Mouse (Mus musculus): ENCODE results near the gene Clpsl2. TPM values are rescaled to one million over a fixed set of nuclear protein-coding genes. Genes with fewer than 3 reads are reported as not detected.
A peak's percentile ranks its signal among the peaks of the same experiment; 100 is the strongest.

Clpsl2 gene
- polyA plus RNA-seq, 1 experiment = not detected

DNA sequence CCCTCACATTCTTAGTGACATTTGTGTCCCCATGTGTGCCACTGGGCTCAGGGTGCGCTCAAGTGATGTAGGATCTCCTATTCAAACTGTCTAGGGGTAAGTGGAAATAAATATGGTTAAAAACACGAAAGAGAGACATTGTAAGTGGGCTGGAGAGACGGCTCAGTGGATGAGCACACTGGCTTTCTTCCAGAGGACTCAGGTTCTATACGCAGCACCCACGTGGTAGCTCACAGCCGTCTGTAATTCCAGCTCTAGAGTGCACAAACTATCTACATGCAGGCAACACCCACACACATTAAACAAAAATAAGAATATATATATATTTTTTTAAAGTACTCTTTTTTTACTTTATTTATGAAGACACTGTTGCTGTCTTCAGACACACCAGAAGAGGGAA lies 23.7 kb downstream of the Clpsl2 start:
- H3K27me3 ChIP-seq (replicated peaks) = peaks cover 38% of the 10 kb centered on the region
- TF ChIP-seq GATA1 (IDR thresholded peaks at IDR 0.05; ENCODE audit: borderline replicate concordance, low read length) = no peak
- no peaks in the 10 kb centered on the region for H3K9me3 ChIP-seq
- peaks cover 10% of the 10 kb centered on the region for H3K4me1 ChIP-seq
- no peak overlapping the region for H3K4me3 ChIP-seq (replicated peaks)
- H3K36me3 ChIP-seq (replicated peaks; ENCODE audit: low read length) = no peaks in the 10 kb centered on the region

DNA sequence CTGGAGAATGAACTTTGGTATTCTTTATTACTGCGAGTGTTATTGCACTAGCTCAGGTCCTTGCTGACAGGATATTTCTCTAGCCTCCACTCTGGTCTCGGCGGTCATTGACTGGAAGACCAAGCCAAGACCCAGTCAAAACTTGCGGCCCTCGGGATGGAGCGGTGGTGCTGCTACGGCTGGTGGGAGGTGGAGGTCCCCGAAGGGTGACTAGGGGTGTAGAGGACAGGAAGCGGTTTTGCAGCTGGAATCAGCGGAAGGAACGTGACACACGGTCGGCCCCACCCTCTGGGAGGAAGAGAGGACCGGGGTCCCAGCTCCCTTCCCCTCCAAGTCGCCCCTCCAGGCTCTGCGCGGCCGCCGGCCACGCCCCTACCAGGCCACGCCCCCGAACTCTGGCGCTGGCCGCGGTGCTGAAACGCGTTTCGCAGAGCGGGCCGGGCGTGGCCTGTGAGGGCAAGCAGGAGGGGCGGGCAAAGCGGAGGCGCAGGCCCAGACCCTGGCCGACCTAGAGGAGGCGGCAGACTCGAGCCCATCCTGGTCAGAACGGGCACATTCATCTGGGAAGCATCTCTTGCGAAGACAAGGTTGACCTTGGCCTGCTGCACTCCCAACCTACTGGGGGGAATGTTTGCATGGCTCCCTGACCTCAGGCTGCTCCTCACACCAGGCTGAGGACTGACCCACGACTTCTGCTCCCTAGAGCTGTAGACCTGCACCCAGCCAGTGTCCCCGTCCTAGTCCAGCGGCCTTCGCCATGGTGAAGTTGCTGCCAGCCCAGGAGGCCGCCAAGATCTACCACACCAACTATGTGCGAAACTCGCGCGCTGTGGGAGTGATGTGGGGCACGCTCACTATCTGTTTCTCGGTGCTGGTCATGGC lies 26.3 kb downstream of the Clpsl2 start, which contains the start of gene Lhfpl5:
TSS of gene Lhfpl5 (plus strand) at position 398 of the 882 bp plus-strand sequence.
- H3K36me3 ChIP-seq (replicated peaks; ENCODE audit: low read length) = no peaks in the 10 kb centered on the region

DNA sequence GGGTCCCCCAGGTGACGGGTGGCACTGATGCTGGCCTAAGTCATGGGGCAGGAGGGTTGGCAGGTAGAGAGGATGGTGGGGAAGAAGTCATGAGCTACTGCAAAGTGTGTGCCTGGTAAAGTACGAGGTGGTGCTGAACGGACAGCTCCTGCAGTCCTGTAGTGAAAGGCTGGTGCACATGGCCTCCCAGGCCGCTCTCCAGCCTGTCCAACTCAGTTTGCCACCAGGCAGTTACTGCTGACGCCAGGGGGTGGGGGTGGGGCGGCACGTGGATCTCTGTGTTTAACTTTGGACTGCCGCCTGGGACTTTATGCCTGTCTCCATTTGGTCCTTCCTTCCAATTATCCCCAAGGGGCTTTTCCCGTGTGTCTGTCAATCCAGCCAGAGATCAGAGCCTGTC lies 31.2 kb downstream of the Clpsl2 start:
- Histone ChIP-seq H3K36me3 (replicated peaks; ENCODE audit: low read length) (no peaks in the 10 kb centered on the region), H3K4me3 (replicated peaks) (peak overlapping the region; percentile 21), H3K27me3 (replicated peaks) (peaks cover 30% of the 10 kb centered on the region), H3K4me1 (peaks cover 13% of the 10 kb centered on the region), H3K9me3 (no peaks in the 10 kb centered on the region)
- no peak for TF ChIP-seq FLI1 (IDR thresholded peaks at IDR 0.05; ENCODE audit: low read length)

More for the DNA sequence above, 26.3 kb downstream of the Clpsl2 start, which contains the start of gene Lhfpl5:
- peaks cover 10% of the 10 kb centered on the region for H3K4me1 ChIP-seq
- peaks cover 45% of the 10 kb centered on the region for H3K27me3 ChIP-seq (replicated peaks)
- peak within 1 kb of the TSS; percentile 62 for H3K4me3 ChIP-seq (replicated peaks)
- H3K9me3 ChIP-seq = no peaks in the 10 kb centered on the region
- TF ChIP-seq GATA1 (IDR thresholded peaks at IDR 0.05; ENCODE audit: borderline replicate concordance, low read length) = no peak
- TF ChIP-seq FLI1 (IDR thresholded peaks at IDR 0.05; ENCODE audit: low read length) = no peak

DNA sequence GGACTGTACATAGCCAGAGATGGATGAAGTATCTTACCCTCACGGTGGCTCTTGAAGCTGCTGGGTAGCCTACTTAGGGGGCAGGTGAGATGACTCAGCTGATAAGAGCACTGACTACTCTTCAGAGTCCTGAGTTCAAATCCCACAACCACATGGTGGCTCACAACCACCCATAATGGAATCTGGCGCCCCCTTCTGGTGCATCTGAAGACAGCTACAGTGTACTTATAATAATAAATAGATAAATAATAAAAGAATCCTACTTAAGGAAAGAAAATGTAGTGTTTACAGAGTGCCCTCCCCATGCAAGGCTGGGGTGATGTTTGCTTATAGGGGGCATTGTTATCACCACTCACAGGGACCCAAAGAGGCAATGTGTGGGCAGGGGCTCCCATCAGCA lies 31.8 kb downstream of the Clpsl2 start:
- Histone ChIP-seq H3K36me3 (replicated peaks; ENCODE audit: low read length) (no peaks in the 10 kb centered on the region), H3K4me3 (replicated peaks) (no peak overlapping the region), H3K4me1 (peaks cover 7% of the 10 kb centered on the region), H3K9me3 (no peaks in the 10 kb centered on the region), H3K27me3 (replicated peaks) (peaks cover 23% of the 10 kb centered on the region)
- TF ChIP-seq FLI1 (IDR thresholded peaks at IDR 0.05; ENCODE audit: low read length) (no peak), GATA1 (IDR thresholded peaks at IDR 0.05; ENCODE audit: borderline replicate concordance, low read length) (no peak)

DNA sequence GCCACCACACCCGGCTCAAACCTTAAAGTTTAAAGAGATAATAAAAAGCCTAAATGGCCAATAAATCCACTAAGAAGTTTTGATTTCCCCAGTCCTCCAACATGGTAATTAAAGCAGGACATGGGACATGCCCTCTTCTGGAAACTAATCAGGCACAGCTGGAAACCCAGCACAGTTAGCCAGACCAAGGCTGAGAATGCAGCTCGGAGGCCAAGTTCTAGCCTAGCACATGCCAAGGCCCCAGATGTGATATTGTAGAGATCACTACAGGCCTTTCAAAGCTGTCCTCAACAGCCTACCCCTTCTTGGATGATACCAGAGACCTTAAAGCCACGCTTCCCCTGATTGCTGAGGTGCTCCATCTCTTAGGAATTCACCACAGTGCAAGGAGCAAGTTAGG lies 37.3 kb downstream of the Clpsl2 start:
- Histone ChIP-seq H3K36me3 (replicated peaks; ENCODE audit: low read length) (peaks cover 44% of the 10 kb centered on the region), H3K27me3 (replicated peaks) (peaks cover 2% of the 10 kb centered on the region)
- TF ChIP-seq GATA1 (IDR thresholded peaks at IDR 0.05; ENCODE audit: borderline replicate concordance, low read length) (no peak), FLI1 (IDR thresholded peaks at IDR 0.05; ENCODE audit: low read length) (no peak)

DNA sequence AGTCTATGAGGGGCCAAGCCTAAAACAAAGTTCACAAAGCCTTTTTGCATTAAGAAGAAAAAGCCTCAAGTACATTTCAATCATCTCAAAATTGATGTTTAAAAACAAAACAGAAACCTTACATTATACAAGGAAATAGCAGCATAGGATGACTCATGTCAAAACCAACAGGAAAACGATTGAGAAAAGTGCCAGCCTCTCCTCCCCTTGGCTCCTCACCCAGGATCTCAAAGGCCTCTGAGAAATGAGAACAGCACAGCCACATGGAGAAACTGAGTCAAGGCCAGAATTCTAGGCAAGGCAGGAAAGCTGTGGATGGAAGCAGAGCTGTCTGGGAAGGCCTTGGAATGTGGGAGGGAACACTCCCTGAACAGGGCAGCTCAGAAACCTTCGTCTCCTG lies 39.4 kb downstream of the Clpsl2 start:
- peaks cover 65% of the 10 kb centered on the region for H3K36me3 ChIP-seq (replicated peaks; ENCODE audit: low read length)
- H3K9me3 ChIP-seq = no peaks in the 10 kb centered on the region
- peaks cover 22% of the 10 kb centered on the region for H3K4me1 ChIP-seq
- TF ChIP-seq FLI1 (IDR thresholded peaks at IDR 0.05; ENCODE audit: low read length) = no peak
- no peak for TF ChIP-seq GATA1 (IDR thresholded peaks at IDR 0.05; ENCODE audit: borderline replicate concordance, low read length)
- H3K4me3 ChIP-seq (replicated peaks) = no peak overlapping the region
- H3K27me3 ChIP-seq (replicated peaks) = peaks cover under 1% of the 10 kb centered on the region

More for the DNA sequence above, 37.3 kb downstream of the Clpsl2 start:
- Histone ChIP-seq H3K4me1 (peaks cover 13% of the 10 kb centered on the region), H3K9me3 (no peaks in the 10 kb centered on the region), H3K4me3 (replicated peaks) (no peak overlapping the region)

DNA sequence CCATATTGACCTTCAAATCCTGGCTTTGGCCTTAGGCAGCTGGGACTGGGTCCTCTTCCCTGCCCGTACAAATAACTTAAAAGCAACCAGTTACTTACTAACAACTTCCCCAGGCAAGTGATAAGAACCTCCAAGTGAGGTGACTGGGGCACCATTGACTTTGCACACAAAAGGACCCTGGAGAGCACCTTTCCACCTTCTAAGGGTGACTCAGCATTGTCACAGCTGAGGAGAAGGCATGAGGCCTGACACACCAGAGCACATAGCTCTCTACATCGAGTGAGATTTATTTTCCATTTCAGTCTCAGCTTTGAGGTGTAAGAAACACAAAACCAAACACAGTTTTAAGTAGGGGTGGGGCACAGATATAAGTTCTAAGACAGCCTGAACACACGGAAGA lies 41.4 kb downstream of the Clpsl2 start:
- no peaks in the 10 kb centered on the region for H3K27me3 ChIP-seq (replicated peaks)
- no peak overlapping the region for H3K4me3 ChIP-seq (replicated peaks)
- H3K36me3 ChIP-seq (replicated peaks; ENCODE audit: low read length) = peaks cover 81% of the 10 kb centered on the region
- no peaks in the 10 kb centered on the region for H3K9me3 ChIP-seq
- TF ChIP-seq GATA1 (IDR thresholded peaks at IDR 0.05; ENCODE audit: borderline replicate concordance, low read length) (no peak), FLI1 (IDR thresholded peaks at IDR 0.05; ENCODE audit: low read length) (no peak)
- H3K4me1 ChIP-seq = peaks cover 15% of the 10 kb centered on the region

DNA sequence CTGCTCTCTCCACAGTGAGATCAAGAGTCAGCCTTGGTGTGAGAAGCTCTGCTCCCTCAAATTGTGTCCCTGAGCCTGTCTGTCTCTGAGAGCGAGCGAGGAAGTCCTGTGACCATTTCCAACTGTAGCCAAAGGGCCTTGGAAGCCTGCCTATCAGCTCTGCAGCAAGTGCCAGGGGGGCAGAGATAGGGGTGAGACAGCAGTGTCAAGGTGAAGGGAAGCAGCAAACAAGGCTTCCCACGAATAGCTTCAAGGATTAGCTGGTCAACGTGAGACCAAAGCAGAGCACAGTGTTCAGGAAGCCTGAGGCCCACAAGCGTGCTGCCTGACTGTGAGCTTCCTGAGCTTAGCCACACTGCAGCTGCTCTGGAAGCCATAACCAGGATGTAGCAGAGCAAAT lies 42.3 kb downstream of the Clpsl2 start:
- Histone ChIP-seq H3K36me3 (replicated peaks; ENCODE audit: low read length) (peaks cover 90% of the 10 kb centered on the region), H3K9me3 (no peaks in the 10 kb centered on the region), H3K4me1 (peaks cover 15% of the 10 kb centered on the region), H3K27me3 (replicated peaks) (no peaks in the 10 kb centered on the region), H3K4me3 (replicated peaks) (no peak overlapping the region)
- TF ChIP-seq FLI1 (IDR thresholded peaks at IDR 0.05; ENCODE audit: low read length) = no peak
- no peak for TF ChIP-seq GATA1 (IDR thresholded peaks at IDR 0.05; ENCODE audit: borderline replicate concordance, low read length)

DNA sequence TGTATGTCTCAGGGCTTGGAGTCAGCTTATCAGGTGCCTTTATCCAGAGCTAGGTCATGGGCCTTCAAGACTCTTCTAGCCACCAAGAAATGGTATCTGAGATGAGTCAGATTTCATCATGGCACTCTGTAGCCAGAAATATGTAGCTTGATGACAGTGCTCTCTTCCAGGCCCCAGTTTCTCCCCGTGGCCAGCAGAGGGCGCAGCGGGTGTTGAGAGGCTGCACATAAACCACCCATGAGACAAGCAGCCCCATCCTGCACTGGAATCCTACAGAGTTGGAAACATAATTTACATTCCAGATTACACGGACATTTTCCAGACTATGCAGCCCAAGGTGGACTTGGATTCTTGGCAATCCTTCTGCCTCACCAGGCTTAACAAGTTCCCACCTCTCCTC lies 43.8 kb downstream of the Clpsl2 start:
- peaks cover 93% of the 10 kb centered on the region for H3K36me3 ChIP-seq (replicated peaks; ENCODE audit: low read length)
- no peaks in the 10 kb centered on the region for H3K9me3 ChIP-seq
- peaks cover 15% of the 10 kb centered on the region for H3K4me1 ChIP-seq
- no peaks in the 10 kb centered on the region for H3K27me3 ChIP-seq (replicated peaks)
- TF ChIP-seq GATA1 (IDR thresholded peaks at IDR 0.05; ENCODE audit: borderline replicate concordance, low read length) (no peak), FLI1 (IDR thresholded peaks at IDR 0.05; ENCODE audit: low read length) (no peak)
- H3K4me3 ChIP-seq (replicated peaks) = no peak overlapping the region

DNA sequence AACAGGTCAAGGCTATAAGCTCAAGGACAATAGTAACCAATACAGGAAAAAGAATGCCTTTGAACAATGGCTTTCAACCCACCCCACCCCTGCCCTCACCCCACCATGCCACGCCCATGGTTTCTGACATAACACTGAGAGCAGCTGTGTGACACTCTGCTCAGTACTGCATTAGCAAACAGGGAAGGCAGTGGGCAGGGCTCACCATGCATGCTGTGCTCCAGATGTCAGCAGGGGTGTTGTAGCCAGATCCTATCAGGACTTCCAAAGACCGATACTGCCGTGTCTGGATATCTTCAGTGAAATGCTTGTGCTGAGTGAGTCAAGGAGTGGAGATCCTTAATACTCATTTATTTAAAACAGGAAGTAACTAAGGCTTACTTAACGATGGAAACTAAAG lies 44.8 kb downstream of the Clpsl2 start:
- TF ChIP-seq GATA1 (IDR thresholded peaks at IDR 0.05; ENCODE audit: borderline replicate concordance, low read length) (no peak), FLI1 (IDR thresholded peaks at IDR 0.05; ENCODE audit: low read length) (no peak)
- Histone ChIP-seq H3K9me3 (no peaks in the 10 kb centered on the region), H3K4me3 (replicated peaks) (no peak overlapping the region), H3K36me3 (replicated peaks; ENCODE audit: low read length) (peaks cover 91% of the 10 kb centered on the region), H3K27me3 (replicated peaks) (no peaks in the 10 kb centered on the region), H3K4me1 (peaks cover 11% of the 10 kb centered on the region)
